Mouse (Mus musculus): ENCODE results near the gene Rab11fip4. TPM values are rescaled to one million over a fixed set of nuclear protein-coding genes. Genes with fewer than 3 reads are reported as not detected.

Gene Rab11fip4
- total and polyA plus RNA-seq, 2 experiments from 2014 or later, result 19.9 to 68.3 TPM

- peak overlapping the region; percentile 47; the same call in 1 of the 2 replicates for H3K4me2 ChIP-seq (ENCODE audit: low read depth, low read length, poor library complexity, severe bottlenecking)
- DNase-seq (ENCODE audit: low spot score) (no peak), ATAC-seq (ENCODE audit: low FRiP score) (no peak)
- H3K27ac ChIP-seq (ENCODE audit: low read depth, low read length), result peak overlapping the region; percentile 51
- peaks cover 3% of the 10 kb centered on the region; the same call in 1 of the 2 replicates for H3K36me3 ChIP-seq (ENCODE audit: insufficient read depth, low read length)
- no peaks in the 10 kb centered on the region for H3K9me3 ChIP-seq (ENCODE audit: low read length)
- H3K27me3 ChIP-seq (ENCODE audit: insufficient read depth, low read length), result no peaks in the 10 kb centered on the region
- peaks cover 10% of the 10 kb centered on the region; the same call in 1 of the 2 replicates for H3K4me1 ChIP-seq (ENCODE audit: insufficient read depth, low read length)
- no peak overlapping the region for H3K9ac ChIP-seq (replicated peaks; ENCODE audit: low read length, poor library complexity, severe bottlenecking)
- no peak overlapping the region for H3K4me3 ChIP-seq (ENCODE audit: low read depth, low read length)
- WGBS, result 75% methylated on average over 7 of the region's 7 CpGs
- no peak for TF ChIP-seq CTCF (IDR thresholded peaks at IDR 0.05)
Measured at GRCm38 (mm10) chr11:79701466-79701865, 110.5 kb downstream of the Rab11fip4 start.

GRCm38 (mm10) chr11:79702092-79702491 is 111.1 kb downstream of the Rab11fip4 start:
- TF ChIP-seq CTCF (IDR thresholded peaks at IDR 0.05), result no peak
- no peaks in the 10 kb centered on the region for H3K27me3 ChIP-seq (ENCODE audit: insufficient read depth, low read length)
- H3K4me2 ChIP-seq (ENCODE audit: low read depth, low read length, poor library complexity, severe bottlenecking), result peak overlapping the region; percentile 47
- H3K9me3 ChIP-seq (ENCODE audit: low read length), result no peaks in the 10 kb centered on the region
- no peak overlapping the region for H3K4me3 ChIP-seq (ENCODE audit: low read depth, low read length)
- DNase-seq (ENCODE audit: low spot score) (no peak), ATAC-seq (ENCODE audit: low FRiP score) (no peak)
- H3K36me3 ChIP-seq (ENCODE audit: insufficient read depth, low read length), result peaks cover 3% of the 10 kb centered on the region; the same call in 1 of the 2 replicates
- peaks cover 10% of the 10 kb centered on the region; the same call in 1 of the 2 replicates for H3K4me1 ChIP-seq (ENCODE audit: insufficient read depth, low read length)
- H3K27ac ChIP-seq (ENCODE audit: low read depth, low read length), result peak overlapping the region; percentile 51
- 26% methylated on average over 6 of the region's 6 CpGs for WGBS
- 0 out of 2 replicates have a peak overlapping the region, but pooled peaks have one; percentile 29 for H3K9ac ChIP-seq (replicated peaks; ENCODE audit: low read length, poor library complexity, severe bottlenecking)

- Histone ChIP-seq H3K4me1 (ENCODE audit: insufficient read depth, low read length) (peaks cover 10% of the 10 kb centered on the region; the same call in 1 of the 2 replicates), H3K27ac (ENCODE audit: low read depth, low read length) (peak overlapping the region; percentile 99), H3K36me3 (ENCODE audit: insufficient read depth, low read length) (no peaks in the 10 kb centered on the region), H3K9ac (replicated peaks; ENCODE audit: low read length, poor library complexity, severe bottlenecking) (peak overlapping the region; percentile 92; the same call in 1 of the 2 replicates), H3K4me2 (ENCODE audit: low read depth, low read length, poor library complexity, severe bottlenecking) (peak overlapping the region; percentile 47), H3K9me3 (ENCODE audit: low read length) (no peaks in the 10 kb centered on the region), H3K27me3 (ENCODE audit: insufficient read depth, low read length) (no peaks in the 10 kb centered on the region), H3K4me3 (ENCODE audit: low read depth, low read length) (peak overlapping the region; percentile 79)
- peak; percentile 67 for TF ChIP-seq CTCF (IDR thresholded peaks at IDR 0.05)
- 0% methylated on average over 5 of the region's 5 CpGs for WGBS
- no peak for ATAC-seq (ENCODE audit: low FRiP score)
- DNase-seq (ENCODE audit: low spot score), result peak; percentile 80
Measured at GRCm38 (mm10) chr11:79703452-79703851, 112.4 kb downstream of the Rab11fip4 start.

- peak; percentile 82 for DNase-seq (ENCODE audit: low spot score)
- Histone ChIP-seq H3K9me3 (ENCODE audit: low read length) (no peaks in the 10 kb centered on the region), H3K4me3 (ENCODE audit: low read depth, low read length) (peak overlapping the region; percentile 79), H3K9ac (replicated peaks; ENCODE audit: low read length, poor library complexity, severe bottlenecking) (peak overlapping the region; percentile 92), H3K27ac (ENCODE audit: low read depth, low read length) (peak overlapping the region; percentile 99), H3K4me1 (ENCODE audit: insufficient read depth, low read length) (peaks cover 10% of the 10 kb centered on the region; the same call in 1 of the 2 replicates), H3K27me3 (ENCODE audit: insufficient read depth, low read length) (no peaks in the 10 kb centered on the region), H3K4me2 (ENCODE audit: low read depth, low read length, poor library complexity, severe bottlenecking) (peak overlapping the region; percentile 47), H3K36me3 (ENCODE audit: insufficient read depth, low read length) (no peaks in the 10 kb centered on the region)
- peak; percentile 68 for ATAC-seq (ENCODE audit: low FRiP score)
- WGBS, result 0% methylated on average over 27 of the region's 27 CpGs
- no peak for TF ChIP-seq CTCF (IDR thresholded peaks at IDR 0.05)
Measured at GRCm38 (mm10) chr11:79703885-79704291, 112.9 kb downstream of the Rab11fip4 start.

GRCm38 (mm10) chr11:79704318-79705150 is 113.5 kb downstream of the Rab11fip4 start:
- ATAC-seq (ENCODE audit: low FRiP score) (peak; percentile 93), DNase-seq (ENCODE audit: low spot score) (peak; percentile 92)
- no peaks in the 10 kb centered on the region for H3K27me3 ChIP-seq (ENCODE audit: insufficient read depth, low read length)
- no peaks in the 10 kb centered on the region for H3K36me3 ChIP-seq (ENCODE audit: insufficient read depth, low read length)
- H3K4me1 ChIP-seq (ENCODE audit: insufficient read depth, low read length), result peaks cover 10% of the 10 kb centered on the region; the same call in 1 of the 2 replicates
- WGBS, result under 1% methylated on average over 56 of the region's 61 CpGs
- H3K4me3 ChIP-seq (ENCODE audit: low read depth, low read length), result peak overlapping the region; percentile 79
- peak overlapping the region; percentile 47 for H3K4me2 ChIP-seq (ENCODE audit: low read depth, low read length, poor library complexity, severe bottlenecking)
- TF ChIP-seq CTCF (IDR thresholded peaks at IDR 0.05), result no peak
- no peaks in the 10 kb centered on the region for H3K9me3 ChIP-seq (ENCODE audit: low read length)
- H3K9ac ChIP-seq (replicated peaks; ENCODE audit: low read length, poor library complexity, severe bottlenecking), result peak overlapping the region; percentile 92
- peak overlapping the region; percentile 99 for H3K27ac ChIP-seq (ENCODE audit: low read depth, low read length)

GRCm38 (mm10) chr11:79707084-79707483 is 116.1 kb downstream of the Rab11fip4 start:
- TF ChIP-seq CTCF (IDR thresholded peaks at IDR 0.05), result no peak; the same call in 1 of the 2 replicates
- WGBS, result 87% methylated on average over 3 of the region's 3 CpGs
- Histone ChIP-seq H3K9me3 (ENCODE audit: low read length) (no peaks in the 10 kb centered on the region), H3K4me3 (ENCODE audit: low read depth, low read length) (no peak overlapping the region), H3K27ac (ENCODE audit: low read depth, low read length) (no peak overlapping the region), H3K9ac (replicated peaks; ENCODE audit: low read length, poor library complexity, severe bottlenecking) (no peak overlapping the region), H3K4me2 (ENCODE audit: low read depth, low read length, poor library complexity, severe bottlenecking) (no peak overlapping the region), H3K27me3 (ENCODE audit: insufficient read depth, low read length) (peaks cover 5% of the 10 kb centered on the region; the same call in 1 of the 2 replicates), H3K4me1 (ENCODE audit: insufficient read depth, low read length) (peaks cover 4% of the 10 kb centered on the region), H3K36me3 (ENCODE audit: insufficient read depth, low read length) (no peaks in the 10 kb centered on the region)
- ATAC-seq (ENCODE audit: low FRiP score) (no peak), DNase-seq (ENCODE audit: low spot score) (no peak)

Data from midbrain, postnatal 0 days (tissue).